Mouse (Mus musculus): Measurements from ENCODE around the gene Tpt1. TPM values are rescaled to one million over a fixed set of nuclear protein-coding genes. Genes with fewer than 3 reads are reported as not detected.
"Not testable (repeated sequence)": the region's sequence is repeated elsewhere in the genome, so short reads cannot be mapped to it uniquely, and the experiment has no call there.

Gene Tpt1
- total RNA-seq, 4 experiments from 2014 or later = 2,668 to 3,319 (median 3,029) TPM

GRCm38 (mm10) chr14:75844111-75844695 is 690 bp upstream of the Tpt1 start:
- DNase-seq (ENCODE audit: low spot score) = no peak

- DNase-seq (ENCODE audit: low spot score) = peak; percentile 91
Observed at GRCm38 (mm10) chr14:75845698-75846115, 814 bp downstream of the Tpt1 start.

GRCm38 (mm10) chr14:75847669-75848068 is 2.8 kb downstream of the Tpt1 start:
- no peak for DNase-seq (ENCODE audit: low spot score)

GRCm38 (mm10) chr14:75848482-75848881 is 3.6 kb downstream of the Tpt1 start:
- DNase-seq (ENCODE audit: low spot score) = no peak

GRCm38 (mm10) chr14:75849236-75849635 is 4.3 kb downstream of the Tpt1 start:
- DNase-seq (ENCODE audit: low spot score) = no peak

- DNase-seq (ENCODE audit: low spot score) = no peak
Observed at GRCm38 (mm10) chr14:75849842-75850568, 5.1 kb downstream of the Tpt1 start.

- no peak for DNase-seq (ENCODE audit: low spot score)
Observed at GRCm38 (mm10) chr14:75850819-75851218, 5.9 kb downstream of the Tpt1 start.

- no peak for DNase-seq (ENCODE audit: low spot score)
Observed at GRCm38 (mm10) chr14:75852016-75852415, 7.1 kb downstream of the Tpt1 start.

GRCm38 (mm10) chr14:75855263-75855992 is 10.5 kb downstream of the Tpt1 start:
- no peak for DNase-seq (ENCODE audit: low spot score)

GRCm38 (mm10) chr14:75858181-75858580 is 13.3 kb downstream of the Tpt1 start:
- DNase-seq (ENCODE audit: low spot score) = no peak

- DNase-seq (ENCODE audit: low spot score) = no peak
Observed at GRCm38 (mm10) chr14:75859619-75860018, 14.7 kb downstream of the Tpt1 start.

- no peak for DNase-seq (ENCODE audit: low spot score)
Observed at GRCm38 (mm10) chr14:75862701-75863100, 17.8 kb downstream of the Tpt1 start.

GRCm38 (mm10) chr14:75863549-75864409 is 18.9 kb downstream of the Tpt1 start:
- peak; percentile 89 for DNase-seq (ENCODE audit: low spot score)

GRCm38 (mm10) chr14:75866706-75867333 is 21.9 kb downstream of the Tpt1 start:
- no peak for DNase-seq (ENCODE audit: low spot score)

GRCm38 (mm10) chr14:75868028-75868427 is 23.1 kb downstream of the Tpt1 start:
- DNase-seq (ENCODE audit: low spot score) = not testable (repeated sequence)

- DNase-seq (ENCODE audit: low spot score) = no peak
Observed at GRCm38 (mm10) chr14:75869769-75870363, 25.0 kb downstream of the Tpt1 start.

GRCm38 (mm10) chr14:75870631-75871030 is 25.7 kb downstream of the Tpt1 start:
- no peak for DNase-seq (ENCODE audit: low spot score)

- no peak for DNase-seq (ENCODE audit: low spot score)
Observed at GRCm38 (mm10) chr14:75871111-75871510, 26.2 kb downstream of the Tpt1 start.

- DNase-seq (ENCODE audit: low spot score) = no peak
Observed at GRCm38 (mm10) chr14:75871750-75872149, 26.9 kb downstream of the Tpt1 start.

- no peak for DNase-seq (ENCODE audit: low spot score)
Observed at GRCm38 (mm10) chr14:75873612-75874011, 28.7 kb downstream of the Tpt1 start.

Measured in heart, adult 8-10 months (tissue).